Mouse (Mus musculus) intestine, embryonic 14.5 days (tissue): Measurements from ENCODE around the gene Olfr764-ps1. TPM values are rescaled to one million over a fixed set of nuclear protein-coding genes. Genes with fewer than 3 reads are reported as not detected.

Experiments used
- polyA plus RNA-seq: library from polyadenylated mRNA; unstranded; fragments of >200 nt; fragmentation: Nextera tagmentation; extraction: Ambion mirVana; gene quantifications from 2 replicates; pipeline ENCODE4 v1.2.1, GENCODE M21; 2014

The Olfr764-ps1 gene
- polyA plus RNA-seq, 1 experiment from 2014 or later, result not detected

Other genes with a start within 250 kb of the Olfr764-ps1 start
- gene Mmp19, start 249.0 kb downstream of the Olfr764-ps1 start, polyA plus RNA-seq, result 0.43 and 0.72 TPM in 2 replicates
- 35.5 and 37.7 TPM in 2 replicates for gene Dnajc14, start 235.8 kb downstream of the Olfr764-ps1 start, polyA plus RNA-seq
- 13.2 and 16.4 TPM in 2 replicates for gene Tmem198b, start 235.5 kb downstream of the Olfr764-ps1 start, polyA plus RNA-seq
- gene Sarnp, start 222.6 kb downstream of the Olfr764-ps1 start, polyA plus RNA-seq, result 189 and 203 TPM in 2 replicates
- gene Ormdl2, start 218.3 kb downstream of the Olfr764-ps1 start, polyA plus RNA-seq, result 86.0 and 88.0 TPM in 2 replicates
- gene Gdf11, start 148.2 kb downstream of the Olfr764-ps1 start, polyA plus RNA-seq, result 4.5 and 5.3 TPM in 2 replicates
- gene Cd63, start 138.9 kb downstream of the Olfr764-ps1 start, polyA plus RNA-seq, result 558 and 572 TPM in 2 replicates
- gene Rdh5, start 117.0 kb downstream of the Olfr764-ps1 start, polyA plus RNA-seq, result 8.9 and 11.5 TPM in 2 replicates
- gene Bloc1s1, start 115.9 kb downstream of the Olfr764-ps1 start, polyA plus RNA-seq, result 218 and 228 TPM in 2 replicates
- 2.1 and 2.3 TPM in 2 replicates for gene Itga7, start 106.1 kb downstream of the Olfr764-ps1 start, polyA plus RNA-seq
- gene Mettl7b, start 78.9 kb downstream of the Olfr764-ps1 start, polyA plus RNA-seq, result 1.2 and 2.4 TPM in 2 replicates
- not detected in 2 replicates for gene Olfr9, start 50.5 kb downstream of the Olfr764-ps1 start, polyA plus RNA-seq
- gene Olfr763, start 29.1 kb downstream of the Olfr764-ps1 start, polyA plus RNA-seq, result not detected in 2 replicates
- not detected in 2 replicates for gene Olfr765, start 10.1 kb upstream of the Olfr764-ps1 start, polyA plus RNA-seq
- gene Olfr766-ps1, start 29.1 kb upstream of the Olfr764-ps1 start, polyA plus RNA-seq, result not detected in 2 replicates
- gene Olfr767, start 43.0 kb upstream of the Olfr764-ps1 start, polyA plus RNA-seq, result not detected in 2 replicates
- gene Olfr768, start 59.5 kb upstream of the Olfr764-ps1 start, polyA plus RNA-seq, result not detected in 2 replicates
- not detected in 2 replicates for gene Olfr769, start 78.0 kb upstream of the Olfr764-ps1 start, polyA plus RNA-seq
- gene Olfr770, start 99.1 kb upstream of the Olfr764-ps1 start, polyA plus RNA-seq, result not detected in 2 replicates
- gene Olfr771, start 124.9 kb upstream of the Olfr764-ps1 start, polyA plus RNA-seq, result not detected in 2 replicates
- gene Olfr772, start 138.0 kb upstream of the Olfr764-ps1 start, polyA plus RNA-seq, result not detected in 2 replicates
- gene Olfr773, start 147.5 kb upstream of the Olfr764-ps1 start, polyA plus RNA-seq, result not detected in 2 replicates
- gene Olfr774, start 196.3 kb upstream of the Olfr764-ps1 start, polyA plus RNA-seq, result not detected in 2 replicates
- gene Olfr775, start 208.5 kb upstream of the Olfr764-ps1 start, polyA plus RNA-seq, result not detected in 2 replicates
- not detected in 2 replicates for gene Olfr776, start 219.2 kb upstream of the Olfr764-ps1 start, polyA plus RNA-seq
- gene Olfr777, start 231.6 kb upstream of the Olfr764-ps1 start, polyA plus RNA-seq, result not detected in 2 replicates